Mouse (Mus musculus) MEL (cell line): ENCODE data around the gene Phtf1. TPM values are rescaled to one million over a fixed set of nuclear protein-coding genes. Genes with fewer than 3 reads are reported as not detected.
A peak's percentile ranks its signal among the peaks of the same experiment; 100 is the strongest.

ENCODE experiments used
- DNase-seq: peaks from one replicate; pipeline ENCODE4 v3.0.0; 2011; ENCODE audit warnings: low read depth, low spot score
- H3K27ac ChIP-seq: 2 replicates; pipeline ENCODE4 v1.5.1; 2012; ENCODE audit warnings: low read depth, mild to moderate bottlenecking, control low read depth, low read length, moderate library complexity; ENCODE audit not compliant: control insufficient read depth
- H3K27me3 ChIP-seq, 2 experiments: fragments of 150-350 bp in 1 of 2; sonication (generic) in 1 of 2; 2 replicates each; pipeline ENCODE4 v1.6.1; 2012; ENCODE audit warnings: low read length in 2 of 2, mild to moderate bottlenecking in 2 of 2, improper control_type of control experiment in 1 of 2, moderate library complexity in 1 of 2; ENCODE audit not compliant: insufficient read depth in 2 of 2, control insufficient read depth in 1 of 2
- H3K36me3 ChIP-seq, 2 experiments: 2 replicates each; pipeline ENCODE4 v1.6.1; 2012 to 2014; ENCODE audit warnings: low read length in 2 of 2, improper control_type of control experiment in 1 of 2, inconsistent platforms in 1 of 2, mild to moderate bottlenecking in 1 of 2; ENCODE audit not compliant: insufficient read depth in 2 of 2, control insufficient read depth in 1 of 2
- H3K4me1 ChIP-seq, 2 experiments: fragments of 150-350 bp in 1 of 2; sonication (generic) in 1 of 2; 2 replicates each; pipeline ENCODE4 v1.6.1; 2012; ENCODE audit warnings: low read length in 2 of 2, improper control_type of control experiment in 1 of 2, mild to moderate bottlenecking in 1 of 2; ENCODE audit not compliant: insufficient read depth in 2 of 2, control insufficient read depth in 1 of 2
- H3K4me3 ChIP-seq, 2 experiments: fragments of 150-350 bp in 1 of 2; sonication (generic) in 1 of 2; 2 replicates each; pipeline ENCODE4 v1.5.1; 2012; ENCODE audit warnings: low read depth in 2 of 2, low read length in 2 of 2, mild to moderate bottlenecking in 2 of 2, moderate library complexity in 2 of 2, control low read depth in 1 of 2, improper control_type of control experiment in 1 of 2; ENCODE audit not compliant: control insufficient read depth in 1 of 2, insufficient read depth in 1 of 2
- H3K79me2 ChIP-seq: 2 replicates; pipeline ENCODE4 v1.6.1; 2012; ENCODE audit warnings: mild to moderate bottlenecking, low read length, moderate library complexity; ENCODE audit not compliant: control insufficient read depth, poor library complexity, insufficient read depth
- H3K9ac ChIP-seq: 2 replicates; pipeline ENCODE4 v1.6.1; 2012; ENCODE audit warnings: low read depth, mild to moderate bottlenecking, control low read depth, low read length, moderate library complexity; ENCODE audit not compliant: control insufficient read depth, poor library complexity, severe bottlenecking
- H3K9me3 ChIP-seq: fragments of 150-350 bp; sonication (generic); replicated peaks from 2 replicates; pipeline ENCODE4 v1.6.1; 2012; ENCODE audit warnings: mild to moderate bottlenecking, low read length, improper control_type of control experiment, moderate library complexity; ENCODE audit not compliant: insufficient read depth
- CHD2 ChIP-seq: IDR thresholded peaks from 2 replicates; pipeline ENCODE4 v1.6.1; 2011; ENCODE audit warnings: low read length, improper control_type of control experiment
- CTCF ChIP-seq, 3 experiments: IDR thresholded peaks in 2 of 3; conservative IDR thresholded peaks in 1 of 3; 2 replicates each; pipeline ENCODE4 v1.5.1; 2011 to 2012; ENCODE audit warnings: low read length in 3 of 3, low read depth in 2 of 3, mild to moderate bottlenecking in 2 of 3, improper control_type of control experiment in 1 of 3, inconsistent platforms in 1 of 3, mixed read lengths in 1 of 3, moderate library complexity in 1 of 3; ENCODE audit not compliant: control insufficient read depth in 1 of 3, insufficient read depth in 1 of 3, poor library complexity in 1 of 3, severe bottlenecking in 1 of 3
- E2F4 ChIP-seq: IDR thresholded peaks from 2 replicates; pipeline ENCODE4 v1.6.1; 2011; ENCODE audit warnings: low read depth, low read length, improper control_type of control experiment, borderline replicate concordance
- ELF1 ChIP-seq: IDR thresholded peaks from 2 replicates; pipeline ENCODE4 v1.6.1; 2014; ENCODE audit warnings: low read depth, mild to moderate bottlenecking, inconsistent platforms, low read length, improper control_type of control experiment, moderate library complexity
- EP300 ChIP-seq, 2 experiments: IDR thresholded peaks; 2 replicates each; pipeline ENCODE4 v1.6.1; 2011; ENCODE audit warnings: improper control_type of control experiment in 2 of 2, low read length in 2 of 2, low read depth in 1 of 2, mild to moderate bottlenecking in 1 of 2
- GABPA ChIP-seq: IDR thresholded peaks from 2 replicates; pipeline ENCODE4 v1.6.1; 2012; ENCODE audit warnings: low read depth, mild to moderate bottlenecking, inconsistent platforms, low read length, improper control_type of control experiment, moderate library complexity
- GATA1 ChIP-seq: IDR thresholded peaks from 2 replicates; pipeline ENCODE4 v1.6.1; 2011; ENCODE audit warnings: low read depth, low read length, improper control_type of control experiment
- JUND ChIP-seq: IDR thresholded peaks from 2 replicates; pipeline ENCODE4 v1.6.1; 2011; ENCODE audit warnings: low read depth, mild to moderate bottlenecking, improper control_type of control experiment, low read length
- KAT2A ChIP-seq: conservative IDR thresholded peaks from 2 replicates; pipeline ENCODE4 v1.6.1; 2012; ENCODE audit warnings: low read depth, low read length, improper control_type of control experiment, inconsistent platforms
- MAX ChIP-seq: IDR thresholded peaks from 2 replicates; pipeline ENCODE4 v1.6.1; 2011; ENCODE audit warnings: low read length, improper control_type of control experiment
- MAZ ChIP-seq: IDR thresholded peaks from 2 replicates; pipeline ENCODE4 v1.6.1; 2012; ENCODE audit warnings: low read depth, mild to moderate bottlenecking, inconsistent platforms, low read length, improper control_type of control experiment
- MEF2A ChIP-seq: IDR thresholded peaks from 2 replicates; pipeline ENCODE4 v1.6.1; 2014; ENCODE audit warnings: low read depth, mild to moderate bottlenecking, inconsistent platforms, low read length, improper control_type of control experiment; ENCODE audit not compliant: poor library complexity, insufficient replicate concordance, severe bottlenecking; ENCODE audit errors: extremely low read depth
- MXI1 ChIP-seq: IDR thresholded peaks from 2 replicates; pipeline ENCODE4 v1.6.1; 2011; ENCODE audit warnings: mild to moderate bottlenecking, low read depth, low read length, improper control_type of control experiment
- MYC ChIP-seq: IDR thresholded peaks from 2 replicates; pipeline ENCODE4 v1.6.1; 2011; ENCODE audit warnings: low read depth, mild to moderate bottlenecking, low read length, improper control_type of control experiment, moderate library complexity
- NELFE ChIP-seq: IDR thresholded peaks from 2 replicates; pipeline ENCODE4 v1.6.1; 2011; ENCODE audit warnings: low read depth, low read length, improper control_type of control experiment
- NRF1 ChIP-seq: IDR thresholded peaks from 2 replicates; pipeline ENCODE4 v1.6.1; 2014; ENCODE audit warnings: low read depth, mild to moderate bottlenecking, inconsistent platforms, low read length, improper control_type of control experiment, moderate library complexity; ENCODE audit not compliant: poor library complexity, insufficient read depth, severe bottlenecking
- POLR2A ChIP-seq, 2 experiments: IDR thresholded peaks; 2 replicates each; pipeline ENCODE4 v1.6.1; 2011 to 2012; ENCODE audit warnings: low read length in 2 of 2, mild to moderate bottlenecking in 2 of 2, control low read depth in 1 of 2, improper control_type of control experiment in 1 of 2, low read depth in 1 of 2, moderate library complexity in 1 of 2; ENCODE audit not compliant: control insufficient read depth in 1 of 2, insufficient read depth in 1 of 2, poor library complexity in 1 of 2
- POLR2AphosphoS2 ChIP-seq: IDR thresholded peaks from 2 replicates; pipeline ENCODE4 v1.6.1; 2011; ENCODE audit warnings: low read length, improper control_type of control experiment
- RAD21 ChIP-seq: IDR thresholded peaks from 2 replicates; pipeline ENCODE4 v1.6.1; 2011; ENCODE audit warnings: mild to moderate bottlenecking, low read depth, low read length, improper control_type of control experiment
- RCOR1 ChIP-seq: IDR thresholded peaks from 2 replicates; pipeline ENCODE4 v1.6.1; 2012; ENCODE audit warnings: low read depth, mild to moderate bottlenecking, inconsistent platforms, low read length, improper control_type of control experiment
- SIN3A ChIP-seq: IDR thresholded peaks from 2 replicates; pipeline ENCODE4 v1.6.1; 2012; ENCODE audit warnings: low read length, improper control_type of control experiment, inconsistent platforms
- TCF12 ChIP-seq: IDR thresholded peaks from 2 replicates; pipeline ENCODE4 v1.6.1; 2014; ENCODE audit warnings: low read depth, mild to moderate bottlenecking, inconsistent platforms, low read length, improper control_type of control experiment, moderate library complexity
- USF1 ChIP-seq: IDR thresholded peaks from 2 replicates; pipeline ENCODE4 v1.6.1; 2014; ENCODE audit warnings: low read depth, mild to moderate bottlenecking, inconsistent platforms, low read length, improper control_type of control experiment, moderate library complexity
- USF2 ChIP-seq, 2 experiments: IDR thresholded peaks; 2 replicates each; pipeline ENCODE4 v1.6.1; 2011 to 2012; ENCODE audit warnings: improper control_type of control experiment in 2 of 2, low read length in 2 of 2, borderline replicate concordance in 1 of 2, inconsistent platforms in 1 of 2, low read depth in 1 of 2, mild to moderate bottlenecking in 1 of 2; ENCODE audit not compliant: insufficient read depth in 1 of 2
- ZC3H11A ChIP-seq: IDR thresholded peaks from 2 replicates; pipeline ENCODE4 v1.6.1; 2012; ENCODE audit warnings: low read depth, mild to moderate bottlenecking, inconsistent platforms, low read length, improper control_type of control experiment
- ZKSCAN1 ChIP-seq: IDR thresholded peaks from 2 replicates; pipeline ENCODE4 v1.6.1; 2012; ENCODE audit warnings: low read depth, mild to moderate bottlenecking, inconsistent platforms, low read length, improper control_type of control experiment, moderate library complexity
- ZNF384 ChIP-seq: IDR thresholded peaks from 2 replicates; pipeline ENCODE4 v1.6.1; 2012; ENCODE audit warnings: low read depth, mild to moderate bottlenecking, inconsistent platforms, low read length, improper control_type of control experiment
- polyA plus RNA-seq, 2 experiments: library from polyadenylated mRNA; stranded (reverse) in 1 of 2; unstranded in 1 of 2; fragments of >175 nt in 1 of 2; fragments of >200 nt in 1 of 2; gene quantifications; 2 replicates each; pipeline versions ENCODE4 v1.2.1 to v1.2.4; 2012; ENCODE audit warnings: low replicate concordance in 2 of 2, low read depth in 1 of 2; ENCODE audit not compliant: insufficient read length in 2 of 2, insufficient read depth in 1 of 2, missing spikeins in 1 of 2
- total RNA-seq: library from RNA; depleted of rRNA; stranded (reverse); fragments of 300-350 nt; gene quantifications from 2 replicates; pipeline ENCODE4 v1.2.3, GENCODE M21; 2012

The Phtf1 gene
- total and polyA plus RNA-seq, 3 experiments: 20.0 to 23.4 TPM; not detected in 1

GRCm38 (mm10) chr3:104006896-104007466 is 39.1 kb downstream of the Phtf1 start:
- no peaks in the 10 kb centered on the region for H3K79me2 ChIP-seq
- H3K27ac ChIP-seq: no peak overlapping the region
- TF ChIP-seq POLR2AphosphoS2 (no peak), USF1 (no peak), ZKSCAN1 (no peak), JUND (no peak), ELF1 (no peak), MYC (no peak), SIN3A (no peak), NELFE (no peak), MXI1 (no peak), RCOR1 (no peak), GATA1 (no peak), TCF12 (no peak)
- no peak overlapping the region for H3K4me3 ChIP-seq
- H3K4me1 ChIP-seq: no peaks in the 10 kb centered on the region
- no peaks in the 10 kb centered on the region for H3K9me3 ChIP-seq
- peaks cover 2 to 20% of the 10 kb centered on the region in 2 experiments; a peak in 2 of 4 replicates for H3K36me3 ChIP-seq
- DNase-seq: no peak
- H3K27me3 ChIP-seq: no peaks in the 10 kb centered on the region
- H3K9ac ChIP-seq: no peak overlapping the region

GRCm38 (mm10) chr3:104007479-104007878 is 39.6 kb downstream of the Phtf1 start:
- Histone ChIP-seq H3K9ac (no peak overlapping the region), H3K9me3 (no peaks in the 10 kb centered on the region), H3K4me3 (no peak overlapping the region), H3K36me3 (peaks cover 2 to 20% of the 10 kb centered on the region in 2 experiments; a peak in 2 of 4 replicates), H3K4me1 (no peaks in the 10 kb centered on the region), H3K27me3 (no peaks in the 10 kb centered on the region)
- TF ChIP-seq KAT2A: no peak
- TF ChIP-seq MAZ: no peak
- TF ChIP-seq MAX: no peak
- no peak for TF ChIP-seq POLR2AphosphoS2
- no peak for TF ChIP-seq CHD2
- no peak for TF ChIP-seq RAD21
- TF ChIP-seq USF2 (IDR thresholded peaks at IDR 0.05; ENCODE audit: borderline replicate concordance in 1 of 2, insufficient read depth in 1 of 2, low read depth in 1 of 2, low read length in 2 of 2): no peak
- TF ChIP-seq TCF12: no peak
- no peak for TF ChIP-seq ELF1
- no peak for TF ChIP-seq EP300 (IDR thresholded peaks at IDR 0.05; ENCODE audit: low read depth in 1 of 2, low read length in 2 of 2)
- TF ChIP-seq ZC3H11A: no peak
- TF ChIP-seq ZNF384: no peak
- TF ChIP-seq SIN3A: no peak
- TF ChIP-seq CTCF (IDR thresholded peaks at IDR 0.05 in 2 of 3, conservative IDR thresholded peaks at IDR 0.05 in 1 of 3; ENCODE audit: control insufficient read depth in 1 of 3, insufficient read depth in 1 of 3, low read depth in 2 of 3, low read length in 3 of 3, poor library complexity in 1 of 3, severe bottlenecking in 1 of 3): no peak
- no peak for TF ChIP-seq POLR2A (IDR thresholded peaks at IDR 0.05; ENCODE audit: control insufficient read depth in 1 of 2, insufficient read depth in 1 of 2, low read depth in 1 of 2, low read length in 2 of 2, poor library complexity in 1 of 2)
- no peak for TF ChIP-seq MEF2A
- no peak for TF ChIP-seq NRF1
- TF ChIP-seq E2F4: no peak
- no peak for TF ChIP-seq ZKSCAN1
- TF ChIP-seq GABPA: no peak
- TF ChIP-seq, all 39 proteins: peak for 0
- peak; percentile 25 for DNase-seq
- H3K27ac ChIP-seq: no peak overlapping the region
- H3K79me2 ChIP-seq: no peaks in the 10 kb centered on the region
